Mouse (Mus musculus): Measurements from ENCODE around the gene Spen. TPM values are rescaled to one million over a fixed set of nuclear protein-coding genes. Genes with fewer than 3 reads are reported as not detected.

Gene Spen
- 21.2 TPM for polyA plus RNA-seq (2017; shearing (Covaris generic))

DNA sequence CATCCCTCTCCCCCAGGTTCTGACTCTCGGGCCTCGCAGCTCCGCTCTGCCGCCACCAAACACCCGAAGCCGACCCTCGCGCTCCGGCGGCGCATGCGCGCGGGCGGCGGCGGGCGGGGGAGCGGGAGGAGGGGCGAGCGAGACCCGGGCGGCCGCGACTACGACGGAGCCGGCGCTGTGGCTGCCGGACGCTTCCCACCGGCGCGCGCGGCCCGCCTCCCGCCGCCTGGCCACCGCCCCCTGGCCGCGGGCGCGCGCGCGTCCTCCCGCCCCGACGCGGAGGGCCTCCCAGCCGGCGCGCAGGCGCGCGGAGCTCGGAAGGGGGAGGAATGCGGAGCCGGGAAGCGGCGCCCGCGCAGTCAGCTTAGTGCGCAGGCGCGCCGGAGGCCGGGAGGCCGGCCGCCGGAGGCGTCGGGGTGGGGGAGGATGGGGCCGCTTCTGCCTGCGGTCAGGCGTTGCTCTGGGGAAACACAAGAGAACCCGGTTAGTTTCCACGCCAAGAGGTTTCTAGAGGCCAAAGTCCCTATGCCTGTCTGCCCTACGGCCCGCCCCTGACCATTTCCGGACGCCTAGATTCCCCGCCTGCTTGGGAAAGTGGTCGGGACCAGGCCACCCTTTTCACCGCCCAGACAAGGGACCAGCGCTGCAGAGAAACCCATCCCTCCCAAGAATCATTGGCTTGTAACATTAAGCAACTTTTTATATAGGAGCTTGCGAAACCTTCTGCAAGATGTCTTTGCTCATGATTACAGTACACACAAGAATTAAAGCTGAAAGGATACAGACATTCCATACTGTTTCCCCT, at the start of gene Spen:
Gene Spen (minus strand): TSS at position 190 of the 805 bp plus-strand sequence.

GRCm38 (mm10) chr4:141444451-141445327, 93.7 kb downstream of the Spen start, which contains the start of gene Zbtb17:
TSS of gene Zbtb17 (plus strand) at chr4:141444654.

DNA sequence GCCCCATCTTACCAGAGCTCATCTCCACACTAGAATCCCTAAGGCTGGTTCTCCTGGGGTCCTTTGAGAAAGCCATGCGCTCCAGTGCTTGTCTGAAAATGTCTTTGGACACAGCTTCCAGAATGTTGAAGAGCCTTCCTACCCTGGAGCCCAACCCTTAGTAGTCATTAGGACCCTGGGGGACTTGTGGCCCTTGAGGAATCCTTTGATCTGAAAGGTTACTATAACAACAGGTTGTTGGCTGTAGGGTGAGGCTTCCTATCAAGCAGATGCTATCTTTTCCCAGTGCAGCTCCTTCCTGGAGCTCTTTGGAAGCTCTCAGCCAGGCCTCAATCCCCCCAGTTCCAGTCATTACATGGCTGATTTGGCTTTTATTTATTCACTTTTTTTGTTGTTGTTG, 102.4 kb downstream of the Spen start, which contains the start of gene Srarp:
Gene Srarp (minus strand): TSS at position 132 of the 400 bp plus-strand sequence.

DNA sequence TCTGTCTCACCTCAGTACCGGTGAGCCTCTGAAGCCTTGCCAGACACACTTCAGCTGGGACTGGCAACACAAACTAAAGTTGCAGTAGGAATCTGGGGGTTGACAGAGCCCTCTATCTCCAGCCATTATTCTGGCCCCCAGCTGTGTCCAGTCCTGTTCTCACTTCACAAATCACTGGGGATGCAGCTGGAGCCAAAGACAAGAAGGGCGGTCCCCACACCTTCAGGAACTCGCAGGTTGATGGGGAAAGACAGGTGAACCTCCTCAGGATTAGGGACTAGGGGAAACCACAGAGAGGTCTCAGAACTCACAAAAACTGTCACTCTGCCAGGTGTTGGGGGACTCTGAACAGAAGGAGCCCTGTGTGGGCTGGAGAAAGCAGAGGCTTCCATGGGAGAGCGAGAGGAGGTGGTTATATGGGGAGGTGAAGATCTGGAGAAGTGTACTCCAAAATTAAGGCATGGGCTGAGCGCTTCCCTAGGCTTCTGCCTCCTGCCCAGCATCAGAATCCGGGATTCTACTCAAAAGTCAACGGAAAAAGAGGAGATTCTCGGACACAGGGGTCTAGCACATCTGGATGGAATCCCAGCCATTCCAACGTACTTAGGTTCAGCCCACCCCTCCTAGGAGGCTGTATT, 118.1 kb downstream of the Spen start, which contains the start of gene Hspb7:
Gene Hspb7 (plus strand): TSS at position 588 of the 638 bp plus-strand sequence.

Other genes with a start within 250 kb of the Spen start
- not detected for gene Epha2, start 237.4 kb downstream of the Spen start, polyA plus RNA-seq (2017; shearing (Covaris generic))
- gene Fam131c, start 170.4 kb downstream of the Spen start, polyA plus RNA-seq (2017; shearing (Covaris generic)), result not detected
- not detected for gene Clcnka, start 139.9 kb downstream of the Spen start, polyA plus RNA-seq (2017; shearing (Covaris generic))
- not detected for gene Clcnkb, start 122.6 kb downstream of the Spen start, polyA plus RNA-seq (2017; shearing (Covaris generic))
- not detected for gene Hspb7, start 117.8 kb downstream of the Spen start, polyA plus RNA-seq (2017; shearing (Covaris generic))
- not detected for gene Srarp, start 102.5 kb downstream of the Spen start, polyA plus RNA-seq (2017; shearing (Covaris generic))
- 41.1 TPM for gene Zbtb17, start 93.9 kb downstream of the Spen start, polyA plus RNA-seq (2017; shearing (Covaris generic))
- not detected for gene Fblim1, start 67.5 kb upstream of the Spen start, polyA plus RNA-seq (2017; shearing (Covaris generic))
- gene Tmem82, start 80.0 kb upstream of the Spen start, polyA plus RNA-seq (2017; shearing (Covaris generic)), result 0.35 TPM
- not detected for gene Slc25a34, start 85.2 kb upstream of the Spen start, polyA plus RNA-seq (2017; shearing (Covaris generic))
- gene Plekhm2, start 126.3 kb upstream of the Spen start, polyA plus RNA-seq (2017; shearing (Covaris generic)), result 9.7 TPM
- gene Rsc1a1, start 147.0 kb upstream of the Spen start, polyA plus RNA-seq (2017; shearing (Covaris generic)), result 0.98 TPM
- gene Ddi2, start 184.8 kb upstream of the Spen start, polyA plus RNA-seq (2017; shearing (Covaris generic)), result 38.8 TPM
- not detected for gene Agmat, start 208.1 kb upstream of the Spen start, polyA plus RNA-seq (2017; shearing (Covaris generic))

Measured in effector memory CD4-positive, alpha-beta T cell, adult 7 months (primary cell).